Mouse (Mus musculus) small intestine, adult 2 months (tissue): ENCODE results near the gene Hoxc4. TPM values are rescaled to one million over a fixed set of nuclear protein-coding genes. Genes with fewer than 3 reads are reported as not detected.
A peak's percentile ranks its signal among the peaks of the same experiment; 100 is the strongest.

ENCODE experiments used
- H3K27ac ChIP-seq: fragments of 200-500 bp; 2 replicates; pipeline ENCODE4 v1.5.1; 2012; ENCODE audit warnings: low read depth, low read length, control low read depth, inconsistent platforms; ENCODE audit not compliant: insufficient read depth
- H3K27me3 ChIP-seq: fragments of 200-500 bp; 2 replicates; pipeline ENCODE4 v1.6.1; 2012; ENCODE audit warnings: mild to moderate bottlenecking, moderate library complexity, low read length, inconsistent platforms; ENCODE audit not compliant: control insufficient read depth, insufficient read depth
- H3K36me3 ChIP-seq: fragments of 200-500 bp; 2 replicates; pipeline ENCODE4 v1.6.1; 2012; ENCODE audit warnings: mild to moderate bottlenecking, low read length, control low read depth, inconsistent platforms; ENCODE audit not compliant: control insufficient read depth, insufficient read depth
- H3K4me1 ChIP-seq: fragments of 200-500 bp; 2 replicates; pipeline ENCODE4 v1.6.1; 2012; ENCODE audit warnings: low read length, inconsistent platforms, mixed read lengths; ENCODE audit not compliant: control insufficient read depth, insufficient read depth, insufficient read length
- H3K4me3 ChIP-seq: fragments of 200-500 bp; 2 replicates; pipeline ENCODE4 v1.5.1; 2012; ENCODE audit warnings: low read depth, mild to moderate bottlenecking, control low read depth, inconsistent platforms, low read length, moderate library complexity
- CTCF ChIP-seq: fragments of 200-500 bp; IDR thresholded peaks from 2 replicates; pipeline ENCODE4 v1.5.1; 2012; ENCODE audit warnings: low read depth, mild to moderate bottlenecking, control low read depth, inconsistent platforms, low read length, moderate library complexity, mixed read lengths; ENCODE audit not compliant: insufficient replicate concordance, insufficient read length; ENCODE audit errors: extremely low read depth
- POLR2A ChIP-seq: fragments of 200-500 bp; IDR thresholded peaks from 2 replicates; pipeline ENCODE4 v1.6.1; 2012; ENCODE audit warnings: low read depth, mild to moderate bottlenecking, control low read depth, inconsistent platforms, low read length, moderate library complexity
- WGBS: fragments of 180-500 bp; shearing (Covaris S2); methylation state at CpG from one replicate; pipeline ENCODE4 v1.1.7; 2018; 5-methylcytosine and 5-hydroxymethylcytosine counted together
- polyA plus RNA-seq: library from polyadenylated mRNA; depleted of rRNA; stranded (reverse); fragments of >200 nt; gene quantifications from 2 replicates; pipeline ENCODE4 v1.2.3, GENCODE M21; 2012

Hoxc4 gene
- polyA plus RNA-seq, 1 experiment = 2.1 TPM

DNA sequence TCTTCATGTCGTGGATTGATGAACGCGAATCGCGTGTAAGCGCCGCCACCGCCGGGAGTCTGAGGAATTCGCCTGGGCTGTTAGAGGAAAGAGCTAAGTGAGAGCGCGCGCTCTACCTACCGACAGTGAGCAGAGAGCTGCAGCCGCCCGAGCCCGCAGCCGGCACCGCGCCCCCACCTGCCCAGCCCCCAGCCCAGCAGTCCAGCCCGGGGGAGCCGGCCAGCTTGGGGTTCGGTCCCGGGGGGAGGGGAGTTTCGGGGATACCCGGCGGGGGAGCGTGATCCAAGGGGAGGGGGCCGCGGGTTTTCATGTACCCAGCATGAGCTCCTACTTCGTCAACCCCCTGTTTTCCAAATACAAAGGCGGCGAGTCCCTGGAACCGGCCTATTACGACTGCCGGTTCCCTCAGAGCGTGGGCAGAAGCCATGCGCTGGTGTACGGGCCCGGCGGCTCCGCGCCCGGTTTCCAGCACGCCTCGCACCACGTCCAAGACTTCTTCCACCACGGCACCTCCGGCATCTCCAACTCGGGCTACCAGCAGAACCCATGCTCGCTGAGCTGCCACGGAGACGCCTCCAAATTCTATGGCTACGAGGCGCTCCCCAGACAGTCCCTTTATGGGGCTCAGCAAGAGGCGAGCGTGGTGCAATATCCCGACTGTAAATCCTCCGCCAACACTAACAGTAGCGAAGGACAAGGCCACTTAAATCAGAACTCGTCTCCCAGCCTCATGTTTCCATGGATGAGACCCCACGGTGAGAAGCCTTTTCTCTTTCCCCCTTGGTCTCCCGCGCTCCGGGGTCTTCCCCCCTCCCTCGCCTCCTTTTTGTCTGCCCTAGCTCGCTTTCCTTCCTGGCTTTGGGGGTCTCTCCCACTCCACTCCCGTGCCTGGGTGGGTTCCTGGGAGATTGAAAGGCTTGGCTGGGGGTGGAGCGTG lies 28.0 kb upstream of the Hoxc4 start, which contains the start of gene Hoxc8:
Gene Hoxc8 (plus strand): TSS at position 147 of the 937 bp plus-strand sequence.
- no peaks in the 10 kb centered on the region for H3K4me1 ChIP-seq
- peak within 1 kb of the TSS; percentile 46 for H3K4me3 ChIP-seq
- no peak for TF ChIP-seq CTCF
- TF ChIP-seq POLR2A = no peak
- no peaks in the 10 kb centered on the region for H3K36me3 ChIP-seq
- WGBS = 4% methylated on average over 69 of the region's 69 CpGs
- no peak within 1 kb of the TSS; the same call in 1 of the 2 replicates for H3K27ac ChIP-seq
- H3K27me3 ChIP-seq = peaks cover 73% of the 10 kb centered on the region

- H3K27ac ChIP-seq = no peak overlapping the region; the same call in 1 of the 2 replicates
- TF ChIP-seq CTCF (no peak), POLR2A (no peak)
- H3K36me3 ChIP-seq = no peaks in the 10 kb centered on the region
- WGBS = 9% methylated on average over 7 of the region's 7 CpGs
- H3K4me1 ChIP-seq = no peaks in the 10 kb centered on the region
- peak overlapping the region; percentile 3; the same call in 1 of the 2 replicates for H3K4me3 ChIP-seq
- peaks cover 72% of the 10 kb centered on the region for H3K27me3 ChIP-seq
These were observed 27.0 kb upstream of the Hoxc4 start for GRCm38 (mm10) chr15:102991782-102992181.

- H3K27me3 ChIP-seq = peaks cover 72% of the 10 kb centered on the region
- H3K4me3 ChIP-seq = peak overlapping the region; percentile 27; the same call in 1 of the 2 replicates
These were observed 26.5 kb upstream of the Hoxc4 start for GRCm38 (mm10) chr15:102992206-102992605.

GRCm38 (mm10) chr15:102992863-102993262 lies 25.9 kb upstream of the Hoxc4 start:
- Histone ChIP-seq H3K36me3 (no peaks in the 10 kb centered on the region), H3K27ac (no peak overlapping the region), H3K27me3 (peaks cover 72% of the 10 kb centered on the region), H3K4me3 (no peak overlapping the region), H3K4me1 (no peaks in the 10 kb centered on the region)
- 2% methylated on average over 3 of the region's 3 CpGs for WGBS
- TF ChIP-seq CTCF = no peak
- no peak for TF ChIP-seq POLR2A

More at GRCm38 (mm10) chr15:102992206-102992605, 26.5 kb upstream of the Hoxc4 start:
- Histone ChIP-seq H3K4me1 (no peaks in the 10 kb centered on the region), H3K36me3 (no peaks in the 10 kb centered on the region), H3K27ac (no peak overlapping the region; the same call in 1 of the 2 replicates)
- TF ChIP-seq CTCF (no peak), POLR2A (no peak)
- 6% methylated on average over 11 of the region's 11 CpGs for WGBS

DNA sequence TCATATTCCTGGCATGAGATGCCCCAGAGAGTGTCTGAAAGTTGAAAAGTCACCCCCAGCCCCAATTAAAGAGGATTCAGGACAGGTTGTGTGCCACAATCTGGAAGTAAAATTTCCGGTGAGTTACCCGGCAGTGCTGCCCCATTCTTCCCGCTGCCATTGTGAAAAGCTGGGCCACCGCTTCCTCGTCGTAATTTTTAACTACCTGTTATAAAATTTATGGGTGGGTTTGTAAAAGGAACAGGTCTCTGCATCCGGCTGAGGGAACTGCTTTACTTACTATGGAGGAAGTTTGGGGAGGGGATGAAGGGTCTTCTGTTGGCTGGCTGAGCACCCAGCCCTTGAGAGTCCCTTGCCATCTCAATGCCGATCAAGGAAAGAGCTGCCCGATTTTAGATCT lies 22.2 kb upstream of the Hoxc4 start:
- TF ChIP-seq POLR2A (no peak), CTCF (no peak)
- Histone ChIP-seq H3K4me1 (peaks cover 3% of the 10 kb centered on the region; the same call in 1 of the 2 replicates), H3K4me3 (no peak overlapping the region), H3K36me3 (no peaks in the 10 kb centered on the region), H3K27me3 (peaks cover 80% of the 10 kb centered on the region), H3K27ac (no peak overlapping the region)
- WGBS = 6% methylated on average over 9 of the region's 9 CpGs

GRCm38 (mm10) chr15:102997431-102997830 lies 21.3 kb upstream of the Hoxc4 start:
- no peaks in the 10 kb centered on the region for H3K36me3 ChIP-seq
- TF ChIP-seq CTCF (no peak), POLR2A (no peak)
- no peak overlapping the region for H3K27ac ChIP-seq
- peaks cover 3% of the 10 kb centered on the region; the same call in 1 of the 2 replicates for H3K4me1 ChIP-seq
- WGBS = 18% methylated on average over 3 of the region's 3 CpGs
- no peak overlapping the region for H3K4me3 ChIP-seq
- H3K27me3 ChIP-seq = peaks cover 78% of the 10 kb centered on the region

DNA sequence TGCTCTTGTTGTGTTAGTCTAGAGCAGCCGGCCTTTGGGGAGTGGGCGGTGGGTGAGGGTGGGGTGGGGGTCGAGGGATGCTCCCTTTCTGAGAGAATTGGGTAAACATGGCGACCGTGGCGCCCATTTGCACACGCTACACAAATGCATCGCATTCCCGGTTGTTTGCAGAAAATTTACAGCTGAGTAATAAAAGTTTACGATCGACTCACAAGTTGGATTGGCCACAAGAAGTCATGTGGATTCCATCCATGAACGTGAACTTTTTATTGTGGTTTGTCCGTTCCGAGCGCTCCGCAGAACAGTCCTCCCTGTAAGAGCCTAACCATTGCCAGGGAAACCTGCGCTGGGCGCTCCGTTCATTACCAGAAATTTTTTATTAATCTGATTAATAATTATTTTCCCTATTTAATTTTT lies 20.8 kb upstream of the Hoxc4 start, which contains the start of gene Hoxc6:
Gene Hoxc6 (plus strand): TSS at position 319 of the 417 bp plus-strand sequence.
- TF ChIP-seq CTCF = no peak
- TF ChIP-seq POLR2A = no peak
- Histone ChIP-seq H3K36me3 (no peaks in the 10 kb centered on the region), H3K4me3 (peak within 1 kb of the TSS; percentile 57), H3K27ac (peak within 1 kb of the TSS; percentile 71), H3K27me3 (peaks cover 82% of the 10 kb centered on the region), H3K4me1 (peaks cover 3% of the 10 kb centered on the region; the same call in 1 of the 2 replicates)
- WGBS = under 1% methylated on average over 19 of the region's 19 CpGs
